Mouse (Mus musculus): Measurements from ENCODE around the gene Pmvk. TPM values are rescaled to one million over a fixed set of nuclear protein-coding genes. Genes with fewer than 3 reads are reported as not detected.
"Not testable (repeated sequence)": the region's sequence is repeated elsewhere in the genome, so short reads cannot be mapped to it uniquely, and the experiment has no call there.

Pmvk gene
- polyA plus RNA-seq, 1 experiment from 2014 or later, result 92.5 TPM

GRCm38 (mm10) chr3:89424416-89425140, 29.8 kb upstream of the Pmvk start:
- no peaks in the 10 kb centered on the region for H3K9me3 ChIP-seq (ENCODE audit: control insufficient read depth, low read length)
- H3K4me1 ChIP-seq (replicated peaks; ENCODE audit: control insufficient read depth, insufficient read depth, low read length), result peaks cover 14% of the 10 kb centered on the region
- 93% methylated on average over 5 of the region's 5 CpGs for WGBS
- no peak overlapping the region for H3K4me2 ChIP-seq (ENCODE audit: low read length)
- no peak for ATAC-seq
- no peak overlapping the region for H3K27ac ChIP-seq (ENCODE audit: low read length)
- no peaks in the 10 kb centered on the region for H3K36me3 ChIP-seq (ENCODE audit: control insufficient read depth, insufficient read depth)
- H3K27me3 ChIP-seq (replicated peaks; ENCODE audit: control insufficient read depth, insufficient read depth, low read length), result no peaks in the 10 kb centered on the region
- H3K9ac ChIP-seq (replicated peaks; ENCODE audit: low read depth, low read length), result no peak overlapping the region
- H3K4me3 ChIP-seq (replicated peaks; ENCODE audit: low read length), result no peak overlapping the region

DNA sequence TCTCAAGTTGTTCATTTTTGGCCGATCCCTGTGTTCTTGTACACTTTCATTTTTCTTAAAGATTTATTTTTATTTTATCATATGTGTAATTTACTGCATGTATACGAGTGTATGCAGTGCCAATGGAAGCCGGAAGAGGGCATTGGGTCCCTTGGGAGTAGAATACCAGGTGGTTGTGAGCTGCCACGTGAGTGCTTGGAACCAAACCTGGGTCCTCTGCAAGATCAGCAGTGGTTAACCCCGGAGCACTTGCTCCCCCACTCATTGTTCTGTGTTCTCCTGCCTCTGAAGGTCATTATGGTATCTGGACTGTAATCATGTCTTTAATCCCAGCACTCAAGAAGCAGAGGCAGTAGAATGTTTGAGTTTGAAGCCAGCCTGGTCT, 29.2 kb upstream of the Pmvk start:
- Histone ChIP-seq H3K4me3 (replicated peaks; ENCODE audit: low read length) (no peak overlapping the region), H3K9me3 (ENCODE audit: control insufficient read depth, low read length) (no peaks in the 10 kb centered on the region), H3K9ac (replicated peaks; ENCODE audit: low read depth, low read length) (no peak overlapping the region), H3K4me1 (replicated peaks; ENCODE audit: control insufficient read depth, insufficient read depth, low read length) (peaks cover 12% of the 10 kb centered on the region), H3K27me3 (replicated peaks; ENCODE audit: control insufficient read depth, insufficient read depth, low read length) (no peaks in the 10 kb centered on the region), H3K36me3 (ENCODE audit: control insufficient read depth, insufficient read depth) (no peaks in the 10 kb centered on the region), H3K4me2 (ENCODE audit: low read length) (no peak overlapping the region), H3K27ac (ENCODE audit: low read length) (no peak overlapping the region)
- 86% methylated on average over 5 of the region's 5 CpGs for WGBS
- ATAC-seq, result no peak

DNA sequence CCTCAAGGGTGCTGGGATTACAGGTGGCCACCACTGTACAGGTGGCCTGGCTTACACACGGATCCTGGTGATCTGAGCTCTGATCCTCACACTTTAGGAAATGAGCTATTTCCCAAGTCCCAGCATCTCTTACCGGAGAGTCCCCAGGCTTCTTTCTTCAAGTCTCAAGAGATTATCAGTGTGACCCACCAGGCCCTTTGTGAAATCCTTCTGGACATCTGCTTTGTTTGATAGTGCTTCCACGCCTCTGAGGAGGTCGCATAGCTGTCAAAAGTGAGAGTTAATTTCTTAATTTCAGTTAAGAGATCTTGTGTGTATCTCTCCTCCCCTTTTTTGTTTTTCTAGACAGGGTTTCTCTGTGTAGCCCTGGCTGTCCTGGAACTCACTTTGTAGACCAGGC, 28.5 kb upstream of the Pmvk start:
- no peaks in the 10 kb centered on the region for H3K36me3 ChIP-seq (ENCODE audit: control insufficient read depth, insufficient read depth)
- H3K4me1 ChIP-seq (replicated peaks; ENCODE audit: control insufficient read depth, insufficient read depth, low read length), result peaks cover 13% of the 10 kb centered on the region
- no peak overlapping the region for H3K4me2 ChIP-seq (ENCODE audit: low read length)
- H3K4me3 ChIP-seq (replicated peaks; ENCODE audit: low read length), result no peak overlapping the region
- no peak overlapping the region for H3K9ac ChIP-seq (replicated peaks; ENCODE audit: low read depth, low read length)
- 88% methylated on average over 4 of the region's 4 CpGs for WGBS
- H3K27ac ChIP-seq (ENCODE audit: low read length), result no peak overlapping the region
- no peaks in the 10 kb centered on the region for H3K9me3 ChIP-seq (ENCODE audit: control insufficient read depth, low read length)
- no peaks in the 10 kb centered on the region for H3K27me3 ChIP-seq (replicated peaks; ENCODE audit: control insufficient read depth, insufficient read depth, low read length)
- ATAC-seq, result no peak

DNA sequence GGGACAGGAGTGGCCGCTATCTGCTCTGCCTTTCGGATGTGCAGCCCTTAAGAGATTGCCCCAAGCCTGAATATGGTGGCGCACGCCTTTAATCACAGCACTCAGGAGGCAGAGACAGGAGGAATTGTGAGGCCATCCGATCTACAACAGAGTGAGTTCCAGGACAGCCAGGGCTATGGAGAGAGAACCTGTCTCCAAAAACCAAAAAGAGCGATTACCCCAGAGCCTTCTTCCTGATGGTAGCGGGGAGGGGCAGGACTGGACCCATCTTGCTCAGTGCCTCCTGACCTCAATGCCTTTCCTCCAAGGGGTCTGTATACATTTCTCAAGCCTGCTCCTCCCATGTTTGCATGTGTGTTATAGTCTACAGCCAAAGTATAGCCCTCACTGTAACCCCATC, 25.3 kb upstream of the Pmvk start:
- H3K9ac ChIP-seq (replicated peaks; ENCODE audit: low read depth, low read length); H3K9me3 ChIP-seq (ENCODE audit: control insufficient read depth, low read length); H3K4me3 ChIP-seq (replicated peaks; ENCODE audit: low read length); ATAC-seq; H3K36me3 ChIP-seq (ENCODE audit: control insufficient read depth, insufficient read depth); H3K4me2 ChIP-seq (ENCODE audit: low read length); H3K27ac ChIP-seq (ENCODE audit: low read length); H3K27me3 ChIP-seq (replicated peaks; ENCODE audit: control insufficient read depth, insufficient read depth, low read length): not testable (repeated sequence)
- 95% methylated on average over 6 of the region's 7 CpGs for WGBS
- peaks cover 15% of the 10 kb centered on the region for H3K4me1 ChIP-seq (replicated peaks; ENCODE audit: control insufficient read depth, insufficient read depth, low read length)

GRCm38 (mm10) chr3:89430171-89431159, 23.9 kb upstream of the Pmvk start, which contains the start of gene Pygo2:
Pygo2 (plus strand) TSS chr3:89430214.
- WGBS, result 2% methylated on average over 68 of the region's 68 CpGs
- 0 out of 2 replicates have a peak, but pooled peaks cover 11% of the 10 kb centered on the region for H3K36me3 ChIP-seq (ENCODE audit: control insufficient read depth, insufficient read depth)
- no peaks in the 10 kb centered on the region for H3K27me3 ChIP-seq (replicated peaks; ENCODE audit: control insufficient read depth, insufficient read depth, low read length)
- peaks cover 18% of the 10 kb centered on the region for H3K4me1 ChIP-seq (replicated peaks; ENCODE audit: control insufficient read depth, insufficient read depth, low read length)
- ATAC-seq, result peak; percentile 99
- H3K27ac ChIP-seq (ENCODE audit: low read length), result peak within 1 kb of the TSS; percentile 86
- H3K4me2 ChIP-seq (ENCODE audit: low read length), result peak within 1 kb of the TSS; percentile 66
- H3K9me3 ChIP-seq (ENCODE audit: control insufficient read depth, low read length), result no peaks in the 10 kb centered on the region
- H3K4me3 ChIP-seq (replicated peaks; ENCODE audit: low read length), result peak within 1 kb of the TSS; percentile 74
- H3K9ac ChIP-seq (replicated peaks; ENCODE audit: low read depth, low read length), result peak within 1 kb of the TSS; percentile 94

DNA sequence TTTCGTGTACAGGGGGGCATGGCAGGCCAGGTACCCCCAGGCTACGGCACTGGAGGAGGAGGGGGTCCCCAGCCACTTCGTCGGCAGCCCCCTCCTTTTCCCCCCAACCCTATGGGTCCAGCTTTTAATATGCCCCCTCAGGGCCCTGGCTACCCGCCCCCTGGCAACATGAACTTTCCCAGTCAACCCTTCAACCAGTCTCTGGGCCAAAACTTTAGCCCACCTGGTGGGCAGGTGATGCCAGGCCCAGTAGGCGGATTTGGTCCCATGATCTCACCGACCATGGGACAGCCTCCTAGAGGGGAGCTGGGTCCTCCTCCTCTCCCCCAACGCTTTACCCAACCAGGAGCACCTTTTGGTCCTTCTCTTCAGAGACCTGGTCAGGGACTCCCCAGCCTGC, 21.7 kb upstream of the Pmvk start:
- no peak overlapping the region for H3K4me2 ChIP-seq (ENCODE audit: low read length)
- H3K4me1 ChIP-seq (replicated peaks; ENCODE audit: control insufficient read depth, insufficient read depth, low read length), result peaks cover 24% of the 10 kb centered on the region
- H3K9me3 ChIP-seq (ENCODE audit: control insufficient read depth, low read length), result no peaks in the 10 kb centered on the region
- H3K36me3 ChIP-seq (ENCODE audit: control insufficient read depth, insufficient read depth), result 0 out of 2 replicates have a peak, but pooled peaks cover 11% of the 10 kb centered on the region
- no peaks in the 10 kb centered on the region for H3K27me3 ChIP-seq (replicated peaks; ENCODE audit: control insufficient read depth, insufficient read depth, low read length)
- no peak overlapping the region for H3K4me3 ChIP-seq (replicated peaks; ENCODE audit: low read length)
- 89% methylated on average over 8 of the region's 8 CpGs for WGBS
- H3K27ac ChIP-seq (ENCODE audit: low read length), result no peak overlapping the region
- H3K9ac ChIP-seq (replicated peaks; ENCODE audit: low read depth, low read length), result no peak overlapping the region
- ATAC-seq, result no peak

DNA sequence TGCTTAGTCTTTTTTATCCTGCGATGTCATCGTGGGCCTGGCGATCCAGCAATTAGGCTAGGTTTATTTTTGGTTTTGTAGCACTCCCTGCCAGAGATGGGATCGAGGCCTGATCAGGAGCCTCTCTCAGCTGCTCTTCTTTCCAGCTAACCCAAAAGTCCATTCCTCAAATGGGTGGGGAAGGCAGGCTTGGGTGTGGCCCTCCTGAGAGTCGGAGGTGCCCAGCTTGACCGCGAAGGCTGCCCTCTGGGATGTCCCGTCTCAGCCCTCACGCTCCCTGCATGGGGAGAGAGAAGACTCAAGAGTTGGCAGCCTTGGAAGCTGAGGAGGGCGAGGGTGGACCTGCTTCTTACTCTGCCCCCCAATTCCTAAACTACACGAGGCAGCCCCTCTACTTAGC, 19.8 kb upstream of the Pmvk start:
- H3K27me3 ChIP-seq (replicated peaks; ENCODE audit: control insufficient read depth, insufficient read depth, low read length), result no peaks in the 10 kb centered on the region
- H3K4me1 ChIP-seq (replicated peaks; ENCODE audit: control insufficient read depth, insufficient read depth, low read length), result peaks cover 24% of the 10 kb centered on the region
- no peak for ATAC-seq
- no peak overlapping the region for H3K9ac ChIP-seq (replicated peaks; ENCODE audit: low read depth, low read length)
- no peak overlapping the region for H3K27ac ChIP-seq (ENCODE audit: low read length)
- H3K4me3 ChIP-seq (replicated peaks; ENCODE audit: low read length), result no peak overlapping the region
- WGBS, result 72% methylated on average over 11 of the region's 11 CpGs
- H3K9me3 ChIP-seq (ENCODE audit: control insufficient read depth, low read length), result no peaks in the 10 kb centered on the region
- H3K36me3 ChIP-seq (ENCODE audit: control insufficient read depth, insufficient read depth), result 0 out of 2 replicates have a peak, but pooled peaks cover 11% of the 10 kb centered on the region
- H3K4me2 ChIP-seq (ENCODE audit: low read length), result no peak overlapping the region

GRCm38 (mm10) chr3:89435041-89435440, 19.3 kb upstream of the Pmvk start:
- WGBS, result 40% methylated on average over 7 of the region's 7 CpGs
- no peak for ATAC-seq
- H3K9me3 ChIP-seq (ENCODE audit: control insufficient read depth, low read length), result no peaks in the 10 kb centered on the region
- H3K4me2 ChIP-seq (ENCODE audit: low read length), result no peak overlapping the region
- H3K27me3 ChIP-seq (replicated peaks; ENCODE audit: control insufficient read depth, insufficient read depth, low read length), result no peaks in the 10 kb centered on the region
- 0 out of 2 replicates have a peak, but pooled peaks cover 11% of the 10 kb centered on the region for H3K36me3 ChIP-seq (ENCODE audit: control insufficient read depth, insufficient read depth)
- no peak overlapping the region for H3K9ac ChIP-seq (replicated peaks; ENCODE audit: low read depth, low read length)
- peaks cover 24% of the 10 kb centered on the region for H3K4me1 ChIP-seq (replicated peaks; ENCODE audit: control insufficient read depth, insufficient read depth, low read length)
- H3K27ac ChIP-seq (ENCODE audit: low read length), result no peak overlapping the region
- no peak overlapping the region for H3K4me3 ChIP-seq (replicated peaks; ENCODE audit: low read length)
